Mouse (Mus musculus) embryonic fibroblast, embryonic 13.5 days (primary cell): ENCODE measurements around the gene Fmo3.

ENCODE experiments used
- CTCF ChIP-seq: IDR thresholded peaks from 2 replicates; pipeline ENCODE4 v1.5.1; 2011; ENCODE audit warnings: mild to moderate bottlenecking, control low read depth, low read length, moderate library complexity, borderline replicate concordance; ENCODE audit not compliant: insufficient read depth
- POLR2A ChIP-seq: IDR thresholded peaks from 2 replicates; pipeline ENCODE4 v1.6.1; 2011; ENCODE audit warnings: low read depth, mild to moderate bottlenecking, control low read depth, low read length, moderate library complexity

- TF ChIP-seq POLR2A (no peak), CTCF (no peak)
These were observed 52.4 kb downstream of the Fmo3 start for GRCm38 (mm10) chr1:162931880-162932279.
